Mouse (Mus musculus) NIH3T3 (cell line): ENCODE results near the gene Hlcs.

ENCODE experiments used
- DNase-seq: peaks from one replicate; pipeline ENCODE4 v3.0.0-alpha.2; 2012; ENCODE audit warnings: low read depth

Gene Hlcs

DNA sequence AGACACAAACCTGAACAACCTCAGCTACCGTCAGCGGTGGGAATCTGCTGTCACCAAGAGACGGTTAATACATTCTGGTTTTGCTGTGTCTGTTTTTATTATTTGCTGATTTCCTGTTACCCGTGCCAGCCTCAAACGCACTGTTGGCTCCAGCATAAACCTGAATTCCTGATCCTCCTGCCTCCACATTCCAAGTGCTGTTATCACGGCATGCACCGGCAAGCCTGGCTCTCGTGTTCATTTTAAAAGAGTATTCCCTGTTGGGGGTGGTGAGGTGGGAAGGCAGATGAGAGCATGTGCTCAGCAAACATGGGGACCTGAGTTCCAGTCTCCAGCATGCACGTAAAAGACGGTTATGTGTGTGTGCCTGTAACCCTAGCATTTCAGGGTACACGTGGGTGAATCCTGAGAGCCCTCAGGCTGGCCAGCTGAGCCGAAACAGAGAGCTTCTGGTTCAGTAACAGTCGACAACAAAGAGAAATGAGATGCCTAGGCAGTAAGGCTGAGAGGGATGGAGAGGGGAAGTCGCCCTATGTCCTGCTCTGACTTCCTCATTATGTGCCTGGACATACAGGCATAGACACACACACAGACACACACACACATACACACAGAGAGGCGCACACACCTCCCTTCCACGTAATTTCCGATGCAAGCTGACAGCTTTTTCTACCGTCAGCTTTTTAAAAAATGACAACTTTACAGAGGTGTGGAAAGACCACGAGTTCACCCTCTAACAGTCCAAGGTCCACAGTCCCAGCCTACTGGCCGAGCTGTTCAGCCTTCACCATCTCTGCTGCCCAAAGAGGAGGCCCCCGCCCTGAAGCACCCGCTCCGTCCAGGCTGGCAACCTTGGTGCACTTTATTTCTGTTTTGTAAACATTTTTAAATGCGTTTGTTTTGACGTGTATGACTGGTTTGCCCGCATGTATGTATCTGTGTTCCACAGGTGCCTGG is 107.6 kb downstream of the Hlcs start:
- DNase-seq: no peak

DNA sequence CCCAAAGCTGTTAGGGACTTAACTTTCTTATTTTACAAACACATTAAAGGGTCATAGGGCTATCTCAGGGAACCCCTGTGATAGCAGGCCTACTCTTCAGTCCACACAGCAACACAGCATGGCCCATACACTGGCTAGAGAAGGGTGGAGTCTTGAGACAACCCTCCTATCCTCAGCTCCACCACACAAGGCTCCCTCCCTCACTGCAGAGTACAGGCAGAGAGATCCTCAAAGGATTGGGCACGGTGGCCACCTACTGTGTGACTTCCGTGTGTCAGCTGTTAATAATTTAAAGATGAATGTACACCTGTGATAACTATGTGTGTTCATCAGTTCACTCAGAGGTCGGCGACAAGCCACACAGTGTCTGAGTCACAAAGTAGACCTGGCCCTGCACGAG is 112.0 kb downstream of the Hlcs start:
- no peak for DNase-seq

DNA sequence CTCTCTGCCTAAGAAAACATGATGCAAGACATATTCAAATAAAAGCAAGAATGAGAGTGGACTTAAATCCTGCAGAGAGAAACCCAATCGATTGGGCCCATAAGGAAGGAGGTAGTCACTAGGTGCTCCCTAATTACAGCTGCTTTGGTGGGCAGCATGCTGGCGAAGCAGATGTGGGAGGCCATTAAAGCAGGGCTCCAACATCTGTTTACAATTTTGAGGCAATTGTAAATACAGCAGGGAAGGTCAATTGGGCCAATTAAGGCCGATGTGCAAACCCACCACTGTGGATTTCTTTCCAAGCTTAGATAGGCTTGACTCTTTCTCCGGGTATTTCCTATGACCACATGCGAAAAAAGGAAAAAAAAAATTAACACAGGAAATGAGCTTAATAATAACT is 117.5 kb downstream of the Hlcs start:
- DNase-seq: no peak

DNA sequence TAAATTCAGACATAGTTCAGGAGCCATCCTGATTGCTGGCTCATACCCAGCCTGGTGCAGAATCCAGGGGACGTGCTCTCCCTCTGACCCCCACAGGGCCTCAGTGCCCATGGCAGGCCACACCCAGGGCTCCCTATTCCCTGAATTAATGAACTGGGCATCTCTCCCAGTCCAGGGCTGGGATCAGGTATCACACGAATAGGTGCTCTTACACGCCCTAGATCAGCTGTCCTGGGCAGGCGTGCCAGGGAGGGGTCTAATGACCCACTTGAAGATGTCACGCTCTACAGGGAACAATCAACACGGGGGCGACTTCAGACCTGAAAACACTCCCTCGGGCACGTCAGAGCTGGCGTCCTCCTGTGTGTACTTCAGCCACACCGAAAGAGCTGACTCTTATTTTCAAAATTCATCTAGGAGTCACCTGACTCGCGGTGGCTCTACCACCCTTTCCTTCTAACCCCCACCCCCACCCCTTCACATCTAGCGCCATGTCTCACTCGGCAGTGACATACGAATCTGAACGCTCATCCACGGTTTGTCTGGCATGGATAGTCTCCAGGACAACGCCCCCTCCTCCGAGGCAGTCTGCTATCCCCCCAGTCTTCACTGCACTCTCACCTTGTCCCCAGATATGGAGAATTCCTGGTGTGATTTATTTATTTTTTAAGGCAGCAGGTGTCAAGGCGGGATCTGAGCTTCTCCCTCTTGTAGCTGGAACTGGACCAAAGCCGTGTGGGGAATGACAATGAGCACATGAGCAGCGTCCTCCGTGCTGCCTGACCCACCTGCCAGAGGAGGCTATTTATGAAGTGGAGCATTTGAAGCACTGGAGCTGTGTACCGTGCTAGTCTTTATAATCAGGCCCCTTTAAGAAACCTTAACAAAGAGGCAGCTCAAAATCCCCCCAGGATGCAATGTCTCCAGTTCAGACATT is 121.7 kb downstream of the Hlcs start:
- no peak for DNase-seq

DNA sequence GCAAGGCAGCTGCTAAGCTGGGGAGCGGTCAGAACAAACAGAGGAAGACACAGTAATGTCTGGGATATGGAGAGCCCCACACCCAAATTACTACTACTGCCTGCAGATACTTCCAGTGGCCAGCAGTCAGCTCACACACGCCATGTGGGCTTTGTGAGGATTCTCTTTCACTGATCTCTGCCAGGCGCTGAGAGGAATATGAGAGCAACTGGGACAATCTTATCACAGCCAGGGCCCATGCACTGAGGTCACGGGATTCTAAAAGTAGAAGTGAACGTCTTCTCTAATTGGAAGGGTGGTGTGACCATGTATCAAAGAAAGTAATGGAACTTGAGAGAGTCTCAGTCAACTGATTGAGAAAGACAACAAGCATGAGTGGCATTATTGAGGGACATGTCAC is 123.1 kb downstream of the Hlcs start:
- DNase-seq: no peak

DNA sequence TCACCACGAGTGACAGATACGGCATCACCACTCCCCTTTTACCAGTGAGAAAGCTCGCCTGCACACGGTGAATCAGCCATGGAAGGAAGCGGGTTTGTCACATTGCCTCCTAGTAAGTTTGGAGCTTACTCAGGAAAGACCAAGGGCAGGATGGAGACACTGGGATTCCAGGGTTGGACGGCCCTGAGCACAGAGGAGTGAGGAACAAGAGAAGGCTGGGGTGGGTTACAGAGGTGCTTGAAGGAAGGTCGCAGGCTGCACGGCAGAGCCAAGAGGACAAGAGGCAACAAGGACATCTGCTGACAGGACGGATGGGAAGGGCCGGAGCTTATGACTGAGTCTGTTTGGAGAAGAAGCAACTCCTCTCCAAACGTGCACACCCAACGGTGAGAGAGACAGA is 126.8 kb downstream of the Hlcs start:
- no peak for DNase-seq

DNA sequence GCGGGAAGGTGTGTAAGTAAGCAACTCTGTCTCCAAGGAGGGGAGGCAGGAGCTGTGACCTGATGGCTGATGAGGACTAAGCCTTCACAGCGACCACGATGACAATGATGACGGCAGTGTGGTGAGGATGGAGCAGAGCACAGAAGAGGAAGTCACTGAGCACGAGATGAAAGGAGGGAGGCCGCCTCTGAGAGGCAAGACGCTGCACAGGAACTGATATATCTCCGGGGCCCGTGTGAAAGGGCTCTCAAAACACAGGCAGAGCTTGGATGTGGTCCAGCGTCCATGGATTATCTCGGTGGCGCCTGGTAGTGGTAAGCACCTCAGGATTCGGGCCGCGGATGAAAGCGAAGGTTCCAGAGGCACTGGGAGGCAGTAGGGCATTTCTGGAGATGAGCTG is 127.9 kb downstream of the Hlcs start:
- no peak for DNase-seq

DNA sequence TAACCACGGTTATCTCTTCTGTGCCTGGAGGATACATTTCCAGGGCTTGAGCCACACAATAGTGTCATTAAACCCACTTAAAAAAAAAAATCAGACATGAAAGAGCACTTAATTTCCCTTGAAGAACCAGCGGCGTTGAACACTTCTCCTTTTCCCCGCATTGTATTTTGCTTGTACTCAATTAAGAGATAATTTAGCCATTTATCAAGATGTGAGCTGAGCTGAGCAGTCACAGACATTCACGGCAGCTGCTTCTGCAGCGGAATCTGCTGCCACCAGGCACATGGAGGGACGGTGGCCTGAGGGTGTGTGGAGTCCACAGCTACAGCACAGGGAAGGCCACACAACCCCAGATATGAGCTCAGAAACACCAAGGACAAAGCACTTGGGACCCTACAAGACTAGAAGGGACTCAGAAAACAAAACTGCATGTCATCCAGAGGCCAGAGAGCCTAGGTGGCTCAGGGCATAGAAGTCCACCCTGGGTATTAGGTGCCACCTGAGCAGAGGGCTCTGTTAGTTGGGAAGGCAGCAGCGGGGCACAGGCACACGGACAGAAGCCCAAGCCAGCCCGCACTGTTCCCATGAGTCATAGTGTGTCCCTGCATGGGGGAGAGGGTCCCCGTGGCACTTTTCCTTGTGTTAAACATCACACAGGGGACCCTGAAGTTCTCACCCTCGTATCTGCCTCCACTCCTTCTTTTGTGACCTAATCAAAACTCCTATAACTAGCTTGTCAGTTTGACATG is 133.1 kb downstream of the Hlcs start:
- no peak for DNase-seq

DNA sequence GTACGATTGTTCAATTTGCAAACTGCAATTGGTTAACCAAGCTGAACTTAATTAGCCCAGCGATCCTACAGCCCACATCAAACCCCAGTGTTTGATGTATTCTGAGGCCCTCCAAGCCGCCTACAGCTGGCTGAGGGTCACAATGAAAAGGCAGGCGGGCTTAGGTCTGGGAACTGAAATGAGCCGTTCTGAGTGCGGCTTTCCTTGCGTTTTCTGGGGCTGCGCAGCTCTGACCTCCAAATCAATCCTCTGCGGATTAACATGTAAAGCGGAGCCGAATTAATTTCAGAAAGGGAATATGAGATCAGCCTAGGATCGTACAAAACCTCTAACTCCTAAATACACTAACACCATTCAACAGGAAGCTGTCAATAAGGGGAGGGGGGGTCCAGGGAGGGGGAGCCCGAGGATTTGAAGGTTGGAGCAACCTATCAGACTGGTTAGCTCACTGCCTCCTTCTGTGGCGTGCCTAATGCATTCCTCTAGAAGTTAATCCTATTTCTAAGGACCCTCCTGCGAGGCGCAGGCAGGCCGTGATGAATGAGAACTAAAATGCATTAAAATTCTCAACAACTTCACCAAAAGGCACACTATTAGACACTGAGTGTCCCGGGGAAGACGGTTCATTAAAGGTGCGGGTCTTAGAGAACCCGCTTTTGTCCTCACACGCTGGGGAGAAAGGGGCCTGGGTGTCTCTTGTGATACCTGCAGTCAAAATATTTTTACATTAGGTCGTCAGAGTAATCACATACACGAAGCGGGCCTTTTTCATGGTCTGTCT is 133.8 kb downstream of the Hlcs start:
- no peak for DNase-seq

DNA sequence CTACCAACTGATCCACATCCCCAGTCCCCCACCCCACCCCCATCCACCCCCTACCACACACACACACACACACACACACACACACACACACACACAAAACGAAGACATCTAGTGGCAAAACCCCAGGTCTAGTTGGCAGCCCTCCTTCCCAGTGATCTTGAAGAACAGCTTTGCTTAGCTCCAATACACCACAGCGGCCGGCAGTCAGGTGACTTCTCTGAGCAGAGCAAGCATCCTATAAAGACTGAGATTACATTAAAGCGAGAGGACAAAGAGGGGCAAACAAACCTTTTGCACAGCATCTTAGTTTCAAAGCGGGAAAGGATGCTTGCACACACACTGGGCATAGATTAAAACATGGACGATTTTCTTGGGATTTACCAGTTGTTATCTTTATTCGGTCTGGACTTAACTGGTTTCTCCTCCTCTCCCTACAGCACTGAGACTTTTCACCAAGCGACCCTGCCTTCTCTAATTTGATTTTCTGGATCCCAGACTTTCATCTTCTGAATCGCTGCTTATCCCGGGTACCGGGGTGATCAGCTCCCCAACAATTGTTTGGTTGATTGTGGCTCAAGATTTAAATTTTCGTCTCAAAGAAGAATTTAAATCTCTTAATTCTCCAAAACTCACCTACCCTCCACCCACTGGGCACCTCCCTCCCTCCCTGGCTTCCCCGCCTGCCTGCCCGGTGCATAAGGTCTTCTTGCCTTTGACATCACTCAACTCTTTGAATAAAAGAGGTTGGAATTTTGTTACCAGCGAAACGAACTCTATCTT is 134.7 kb downstream of the Hlcs start:
- DNase-seq: no peak

DNA sequence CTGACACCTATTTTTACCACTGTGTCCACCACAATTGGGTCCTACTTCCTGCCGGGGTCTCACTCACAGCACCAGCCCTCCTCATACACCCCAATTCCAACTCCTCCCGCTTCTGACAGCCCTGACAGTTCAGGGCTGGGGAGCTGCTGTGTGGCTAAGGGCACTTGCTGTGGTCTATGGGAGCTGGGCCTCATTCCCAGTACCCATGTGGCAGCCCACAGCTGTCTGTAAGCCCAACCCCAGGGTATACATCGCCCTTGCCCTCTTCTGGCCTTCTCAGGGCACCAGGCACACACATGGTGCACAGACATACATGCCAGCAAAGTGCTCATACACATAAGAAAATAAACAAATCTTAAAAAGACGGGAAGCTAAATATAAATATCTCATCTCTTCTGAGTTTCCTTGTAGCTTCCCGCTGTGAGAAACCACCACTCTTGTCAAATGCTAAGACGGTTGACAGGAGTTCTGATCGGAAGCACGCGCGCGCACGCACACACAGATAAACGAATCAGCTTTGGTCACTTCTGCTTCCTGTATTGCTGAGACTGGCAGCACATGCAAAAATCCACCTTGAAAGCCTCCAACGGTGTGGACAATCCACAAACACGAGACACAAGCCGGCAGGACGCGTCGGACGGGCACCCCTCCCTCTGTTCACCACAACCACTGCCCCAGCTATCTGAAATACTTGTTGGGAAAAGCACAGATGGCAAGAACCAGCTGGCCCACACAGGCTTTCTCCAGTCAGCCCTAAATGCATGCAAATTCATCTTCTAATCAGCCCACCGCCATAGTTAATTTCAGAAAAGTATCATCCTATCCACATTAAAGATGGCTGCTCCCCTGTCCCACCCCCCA is 136.1 kb downstream of the Hlcs start:
- DNase-seq: no peak

DNA sequence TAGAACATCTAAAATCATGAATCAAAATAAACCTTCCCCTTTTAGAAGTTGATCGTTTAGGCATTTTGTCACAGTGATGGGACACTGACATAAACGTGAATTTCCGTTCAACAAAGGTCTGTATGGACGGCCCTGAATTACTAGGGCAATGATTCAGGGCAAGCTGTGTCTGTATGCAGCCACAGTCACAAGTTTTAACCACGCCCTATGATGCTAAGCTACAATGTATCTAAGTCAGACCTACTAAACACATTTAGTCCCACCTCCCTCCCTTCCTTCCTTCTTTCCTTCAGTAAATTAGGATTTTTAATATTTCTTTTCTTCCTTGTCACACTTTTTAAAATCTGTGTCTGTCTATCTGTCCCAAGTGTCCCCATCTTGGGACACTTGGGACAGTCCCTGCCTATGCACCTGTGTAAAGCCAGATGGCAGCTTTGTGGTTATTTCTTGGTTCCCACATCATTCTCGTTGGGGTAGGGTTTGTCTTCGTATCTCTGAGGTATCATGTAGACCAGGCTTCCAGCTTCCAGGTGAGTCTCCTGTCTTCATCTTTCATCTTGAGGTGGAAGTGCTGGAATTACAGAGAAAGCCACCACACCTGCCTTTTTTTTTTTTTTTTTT is 137.9 kb downstream of the Hlcs start:
- DNase-seq: no peak

DNA sequence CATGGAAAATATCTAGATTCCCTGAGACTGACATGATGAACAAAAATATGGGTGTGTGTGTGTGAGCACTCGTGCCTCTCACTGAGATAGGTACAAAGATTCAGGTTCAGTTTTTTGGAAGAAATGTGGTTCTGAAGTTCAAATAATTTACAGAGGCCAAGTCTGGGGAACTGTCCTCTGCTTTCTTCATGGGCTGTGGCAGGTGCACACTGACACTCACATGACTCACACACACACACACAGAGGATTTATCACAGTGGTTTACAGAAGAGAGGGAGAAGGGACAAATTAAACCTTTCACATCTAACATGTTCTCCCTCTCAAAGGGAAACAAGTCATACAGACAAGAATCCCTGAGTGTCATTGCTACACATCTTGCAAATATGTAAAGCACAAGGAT is 140.0 kb downstream of the Hlcs start:
- no peak for DNase-seq

DNA sequence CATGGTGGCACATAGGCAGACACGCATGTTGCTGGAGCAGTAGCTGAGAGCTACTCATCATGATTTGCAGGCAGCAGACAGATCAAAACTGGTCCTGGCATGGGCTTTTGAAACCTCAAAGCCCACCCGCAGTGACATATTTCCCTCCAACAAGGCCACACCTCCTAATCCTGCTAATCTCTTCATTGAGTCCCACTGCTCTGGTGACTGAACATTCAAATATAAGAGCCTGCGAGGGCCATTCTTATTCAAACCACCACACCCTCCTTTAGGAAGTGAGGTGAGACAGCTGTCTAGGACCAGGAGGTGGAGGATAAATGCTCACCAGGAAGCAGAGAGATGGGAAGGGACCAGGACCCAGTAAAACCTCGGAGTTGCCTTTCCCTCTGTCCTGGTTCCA is 143.2 kb downstream of the Hlcs start:
- no peak for DNase-seq

DNA sequence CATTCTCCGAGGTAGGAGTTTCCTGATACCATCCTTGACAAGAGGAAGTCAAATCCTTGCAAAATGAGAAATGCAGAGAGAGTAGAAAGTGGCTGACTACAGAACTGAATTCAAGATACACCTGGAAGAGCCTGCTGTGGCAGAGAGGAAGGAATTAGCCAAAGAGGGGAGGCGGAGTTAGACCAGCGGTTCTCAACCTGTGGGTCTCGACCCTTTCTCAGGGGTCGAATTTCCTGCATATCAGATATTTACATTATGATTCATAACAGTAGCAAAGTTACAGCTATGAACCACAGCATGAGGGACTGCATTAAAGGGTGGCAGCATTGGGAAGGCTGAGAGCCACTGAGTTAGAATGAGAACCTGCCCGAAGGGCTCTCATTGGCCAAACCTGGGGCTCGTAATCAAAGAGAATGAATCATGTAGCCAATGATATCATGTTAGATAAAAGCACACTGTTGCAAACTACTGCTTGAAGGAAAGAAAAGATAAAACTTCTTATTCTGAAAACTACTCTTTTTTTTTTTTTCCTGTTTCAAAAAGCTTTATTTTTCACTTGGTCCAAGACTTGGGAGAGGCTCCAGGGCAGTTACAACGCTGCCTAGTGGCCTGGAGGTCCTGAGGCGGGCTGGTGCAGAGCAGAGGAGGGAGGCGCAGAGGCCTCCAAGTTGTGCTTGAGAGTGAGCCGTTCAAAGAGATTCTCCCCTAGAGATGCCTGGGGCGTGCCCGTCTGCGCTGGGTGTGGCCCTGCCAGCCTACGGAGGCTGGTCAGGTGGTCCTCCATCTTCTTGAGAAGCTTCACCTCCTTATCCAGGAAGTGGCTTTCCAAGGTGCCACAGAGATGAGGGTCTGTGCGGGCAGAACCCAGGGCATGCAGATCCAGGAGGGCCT is 144.5 kb downstream of the Hlcs start:
- DNase-seq: no peak

DNA sequence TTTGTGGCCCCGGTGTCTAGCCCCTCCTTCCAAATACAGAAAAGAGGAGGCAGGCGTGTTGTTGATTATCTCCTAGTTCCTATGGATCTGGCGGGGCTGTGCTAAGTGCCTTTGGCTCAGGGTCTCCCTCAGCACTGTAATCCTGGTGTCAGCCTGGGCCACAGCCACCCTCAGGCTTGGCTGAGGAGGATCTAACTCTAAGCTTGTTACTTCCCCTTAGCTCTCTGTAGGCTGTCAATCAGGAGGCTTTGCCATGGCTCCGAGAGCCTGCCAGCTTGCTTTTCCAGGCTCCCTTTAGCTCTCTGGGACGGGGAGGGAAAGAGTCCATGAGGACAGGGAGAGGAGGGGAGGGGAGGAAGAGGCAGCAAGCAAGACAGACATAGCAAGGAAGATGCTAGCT is 148.4 kb downstream of the Hlcs start:
- no peak for DNase-seq

DNA sequence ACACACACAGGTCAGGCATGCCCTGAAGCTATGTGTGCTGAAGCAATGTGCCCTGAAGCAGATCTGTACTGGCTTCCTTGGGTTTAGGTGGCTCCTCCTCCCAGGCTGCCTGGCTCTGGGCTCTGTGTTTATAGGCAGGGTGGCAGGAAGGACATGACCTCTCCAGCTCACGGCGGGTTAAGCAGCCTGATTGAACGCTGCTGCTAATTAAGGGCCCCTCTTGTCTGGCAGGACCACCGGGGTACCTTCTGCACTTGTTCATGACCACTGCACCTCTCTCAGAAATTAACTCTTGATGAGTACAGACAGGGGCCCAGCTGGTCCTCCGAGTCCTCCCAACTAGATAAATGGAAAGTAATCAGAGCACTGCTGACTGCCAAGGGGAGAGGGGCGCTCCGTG is 149.1 kb downstream of the Hlcs start:
- no peak for DNase-seq

DNA sequence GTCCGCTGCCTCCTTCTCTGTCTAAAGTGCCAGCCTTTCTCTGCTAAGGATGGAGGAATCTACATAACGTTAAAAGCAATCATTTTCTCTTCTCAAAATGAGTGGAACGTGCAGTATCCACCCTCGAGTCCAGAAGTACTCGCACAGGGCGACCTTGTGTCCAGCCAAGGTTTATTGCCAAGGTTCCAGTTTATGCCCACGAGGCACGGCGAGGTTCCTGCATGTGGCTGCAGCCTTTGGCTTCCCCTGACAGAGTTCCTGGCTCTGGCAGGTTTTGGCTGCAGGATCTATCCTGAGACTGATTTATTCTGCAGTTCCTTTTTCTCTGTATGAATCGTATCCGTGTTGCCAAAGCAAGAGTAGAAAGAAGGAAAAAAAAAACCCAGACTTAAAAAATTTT is 150.3 kb downstream of the Hlcs start:
- DNase-seq: no peak
